Mouse (Mus musculus) left cerebral cortex, postnatal 36 days (tissue): ENCODE measurements at regions not wholly inside any gene's neighbourhood (a gene's known extent, or its start where the extent isn't known, plus 50 kb on each side); places are given as distances from the start of the nearest gene placed in this dataset.

Experiments
- DNase-seq, 2 experiments: peaks; one replicate each; pipeline ENCODE4 v3.0.0; 2021 to 2022; ENCODE audit warnings: low spot score in 2 of 2, mixed read lengths in 1 of 2
- intact Hi-C: fragments of 180-260 bp; cut with DNase I; formaldehyde crosslinking; loops from one replicate; pipeline ENCODE4 v1.15.1; 2025

DNA sequence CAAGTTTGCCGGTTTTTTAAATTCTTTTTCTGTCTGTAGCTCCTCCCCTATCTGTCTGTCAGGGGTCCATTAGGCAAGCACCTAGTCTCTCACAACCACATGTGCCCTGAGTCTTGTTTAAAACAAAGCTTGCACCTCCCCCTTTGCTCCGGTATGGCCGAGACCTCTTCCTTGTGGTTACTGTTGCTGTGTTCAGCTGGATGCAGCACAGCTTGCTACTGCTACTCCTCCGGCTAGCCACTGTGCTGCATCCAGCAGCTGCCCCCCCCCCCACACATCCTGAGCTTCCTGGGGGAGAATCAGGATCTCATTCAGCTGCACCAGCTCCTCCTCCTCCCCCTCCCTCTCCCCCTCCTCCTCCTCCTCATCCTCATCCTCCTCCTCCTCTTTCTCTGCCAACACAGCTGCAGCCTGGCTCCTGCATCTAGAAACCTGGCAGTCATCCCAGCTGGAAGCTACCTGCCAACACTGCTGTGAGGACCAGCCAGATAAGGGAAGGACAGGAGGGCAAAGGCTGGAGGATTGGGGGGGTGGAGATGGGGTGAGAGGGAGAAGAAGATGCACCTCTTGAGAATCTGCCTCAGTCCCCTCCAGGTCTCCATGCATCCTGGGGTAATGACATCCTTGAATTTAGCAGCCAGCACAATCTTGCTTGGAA lies 114.8 kb upstream of the Tmem260 start:
- intact Hi-C loops = loop anchor here (5.0 kb wide), 1 partner anchor 44 kb away; no protein-coding TSS in a partner anchor
- peak; percentile 26 to 43 for DNase-seq

DNA sequence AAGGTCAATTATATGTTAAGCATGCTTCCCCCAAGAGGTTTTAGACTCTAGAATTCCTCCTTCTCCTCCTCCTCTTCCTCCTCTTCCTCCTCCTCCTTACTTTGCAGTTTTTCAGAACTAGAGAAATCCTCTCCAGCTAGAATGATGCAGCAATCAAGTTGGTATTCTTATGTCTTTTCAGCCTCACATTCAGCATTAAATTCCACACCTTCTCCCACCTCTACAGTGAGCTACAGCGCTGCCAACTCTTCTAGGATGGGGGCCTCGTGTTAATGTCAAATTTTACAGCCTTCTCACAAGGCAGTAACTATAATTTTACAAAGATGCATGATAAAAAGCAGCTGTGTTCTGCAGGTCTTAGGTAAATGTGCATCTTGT lies 114.3 kb upstream of the Tmem260 start:
- DNase-seq = peak; percentile 7 to 9
- intact Hi-C loops = loop anchor here (5.0 kb wide), 1 partner anchor 44 kb away; no protein-coding TSS in a partner anchor

DNA sequence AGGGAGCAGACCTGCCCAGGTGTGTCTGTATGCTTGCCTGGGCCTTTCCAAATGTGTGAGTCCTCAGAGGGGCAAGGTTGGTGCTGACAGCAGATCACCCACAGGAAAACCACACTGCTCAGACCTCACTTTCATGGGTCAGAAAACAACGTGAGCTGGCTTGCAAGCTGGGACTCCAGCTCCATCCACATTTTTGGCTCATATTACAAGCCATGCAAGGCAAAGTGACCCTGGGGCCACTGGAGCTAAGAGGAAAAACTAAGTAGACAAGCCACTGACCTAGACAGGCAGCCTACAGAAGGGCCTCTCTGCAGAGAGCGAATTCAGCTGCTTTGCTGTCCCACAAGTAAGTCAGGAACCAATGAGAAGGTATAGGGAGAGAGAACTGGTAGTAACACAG lies 113.7 kb upstream of the Tmem260 start:
- intact Hi-C loops = loop anchor here (5.0 kb wide), 1 partner anchor 45 kb away; no protein-coding TSS in a partner anchor
- no peak for DNase-seq

DNA sequence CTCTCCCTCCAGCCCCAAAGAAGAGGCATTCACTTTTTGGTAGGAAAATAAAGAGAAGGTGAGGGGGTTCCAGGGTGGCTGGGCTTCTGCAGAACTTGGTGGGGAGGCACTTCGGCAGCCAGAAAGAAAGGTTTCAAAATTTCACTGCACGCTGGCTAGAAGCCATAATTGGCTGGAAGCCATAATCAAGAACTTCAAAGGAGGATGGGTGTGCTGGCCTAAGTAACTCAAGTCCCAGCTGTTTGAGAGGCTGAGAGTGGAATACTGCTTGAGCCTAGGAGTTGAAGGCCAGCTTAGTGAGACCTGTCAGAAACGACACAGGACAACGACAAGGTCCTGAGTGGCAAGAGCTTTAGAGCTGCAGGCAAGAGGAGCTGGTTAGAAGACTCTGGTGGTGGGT lies 113.3 kb upstream of the Tmem260 start:
- intact Hi-C loops = loop anchor here (5.0 kb wide), 1 partner anchor 45 kb away; no protein-coding TSS in a partner anchor
- no peak for DNase-seq

DNA sequence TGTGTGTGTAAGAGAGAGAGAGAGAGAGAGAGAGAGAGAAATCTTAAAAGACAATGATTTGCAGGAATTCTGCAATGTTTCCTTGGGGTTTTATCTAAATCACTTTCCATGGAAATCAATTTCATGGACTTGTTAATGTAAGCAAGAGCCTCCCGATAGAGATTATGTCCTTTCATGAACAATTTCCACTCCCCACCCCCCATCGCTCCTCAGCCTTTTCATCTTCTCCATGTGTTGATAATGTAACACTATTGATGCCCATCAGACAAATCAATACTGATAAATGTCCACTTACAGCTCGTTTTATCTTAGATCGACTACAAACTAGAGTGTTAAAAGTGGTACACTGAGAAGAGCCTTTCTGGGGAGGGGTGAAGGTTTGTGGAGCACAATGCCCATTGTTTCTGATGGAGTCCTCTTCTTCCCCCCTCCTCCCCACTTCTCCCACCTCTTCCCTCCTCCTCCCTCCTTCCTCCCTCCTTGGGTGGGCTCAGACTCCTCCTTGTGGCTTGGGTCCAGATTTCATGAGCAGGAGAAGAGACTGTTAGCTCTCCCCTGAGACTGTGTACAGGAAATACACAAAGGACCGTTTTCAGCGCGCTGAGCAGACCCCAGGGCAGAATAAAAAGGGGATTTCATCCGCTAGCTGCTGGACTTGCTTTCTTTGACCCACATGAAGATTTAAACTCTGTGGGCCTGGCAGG lies 111.7 kb upstream of the Tmem260 start:
- intact Hi-C loops = loop anchor here (5.0 kb wide), 1 partner anchor 47 kb away; no protein-coding TSS in a partner anchor
- no peak for DNase-seq

DNA sequence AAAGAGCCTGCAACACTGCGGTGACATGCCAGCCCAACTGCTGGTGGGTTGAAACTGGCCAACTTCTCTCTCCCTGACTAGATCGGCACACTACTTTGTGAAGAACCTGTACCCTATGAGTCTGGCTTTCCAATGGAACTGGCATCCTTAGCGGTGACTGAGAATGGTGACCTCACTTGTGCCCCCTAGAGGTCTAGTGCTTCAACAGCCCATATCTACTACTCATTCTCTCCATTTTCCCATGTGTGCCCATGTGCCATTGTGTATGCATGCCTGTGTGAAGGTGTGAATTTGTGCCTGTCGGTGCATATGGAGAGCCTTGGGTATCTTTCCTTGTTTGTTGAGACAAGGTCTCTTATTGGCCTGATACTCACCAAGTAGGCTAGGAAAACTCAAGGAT lies 106.5 kb upstream of the Tmem260 start:
- intact Hi-C loops = no loop called here
- no peak for DNase-seq

DNA sequence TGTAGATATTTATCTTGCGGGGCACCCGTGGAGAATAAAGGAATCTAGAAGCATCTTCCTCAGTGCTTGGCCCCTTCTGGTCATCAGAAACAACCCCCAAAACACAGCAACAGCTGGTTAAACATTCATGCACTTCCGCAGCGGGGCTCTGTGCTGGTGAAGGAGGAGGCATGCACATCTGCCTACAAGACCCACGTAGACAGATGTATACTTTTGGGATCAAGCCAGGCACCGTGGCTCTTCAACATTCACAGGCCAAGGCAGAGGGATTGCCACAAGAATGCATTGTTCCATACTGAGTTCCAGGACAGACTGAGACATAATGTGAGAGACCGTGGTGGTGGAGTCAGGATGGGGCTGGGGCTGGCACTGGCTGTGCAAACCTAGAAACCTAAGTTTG lies 103.0 kb upstream of the Tmem260 start:
- no peak for DNase-seq
- intact Hi-C loops = no loop called here

DNA sequence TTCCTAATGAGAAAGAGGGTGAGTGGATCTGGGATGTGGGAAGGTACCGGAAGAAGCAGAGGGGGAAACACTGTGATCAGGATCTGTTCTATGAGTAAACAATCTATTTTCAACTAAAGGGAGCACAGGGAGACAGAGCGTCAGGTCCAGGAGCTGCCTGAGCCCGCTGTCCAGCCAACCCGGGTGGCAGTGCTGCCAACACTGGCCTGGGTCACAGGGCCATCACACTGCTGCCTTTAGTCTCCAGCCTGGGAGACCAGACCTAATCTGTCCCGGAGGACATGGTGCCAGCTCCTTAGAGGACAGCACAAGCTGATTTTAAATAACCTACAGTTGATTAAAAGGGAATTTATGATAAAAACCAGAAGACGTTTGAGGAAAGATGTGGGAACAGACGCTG lies 100.0 kb upstream of the Tmem260 start:
- intact Hi-C loops = no loop called here
- DNase-seq = no peak

DNA sequence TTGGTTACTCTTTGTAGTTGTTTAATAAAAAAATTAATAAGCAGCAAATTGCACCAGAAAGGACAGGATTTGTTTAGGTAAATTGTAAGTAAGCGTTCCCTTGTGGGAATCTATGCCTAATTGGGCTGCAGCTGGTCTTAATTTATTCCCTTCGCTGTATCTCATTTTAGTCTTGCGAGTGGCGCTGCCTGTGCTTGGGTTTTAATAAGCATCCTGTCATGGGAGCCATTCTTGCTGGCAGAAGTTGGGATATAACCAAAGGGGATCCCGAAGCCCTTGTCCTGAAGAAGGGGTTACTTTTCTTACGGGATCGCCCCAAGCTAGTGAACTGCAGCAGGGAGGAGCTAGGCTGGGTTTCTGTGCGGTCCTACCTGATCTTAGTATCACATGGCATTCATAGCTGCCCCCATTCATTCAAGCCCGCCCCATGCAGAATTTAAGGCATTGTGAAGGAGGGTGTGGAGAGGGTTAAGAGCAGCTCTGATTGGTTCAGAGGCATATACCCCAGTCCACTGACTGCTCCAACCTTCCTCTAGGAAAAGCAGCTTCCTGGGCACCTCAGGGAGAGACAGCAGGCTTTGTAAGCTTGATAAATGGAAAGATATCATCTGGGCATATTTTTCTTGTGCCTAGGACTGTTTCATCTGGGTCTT lies 96.4 kb upstream of the Tmem260 start:
- intact Hi-C loops = no loop called here
- no peak for DNase-seq

DNA sequence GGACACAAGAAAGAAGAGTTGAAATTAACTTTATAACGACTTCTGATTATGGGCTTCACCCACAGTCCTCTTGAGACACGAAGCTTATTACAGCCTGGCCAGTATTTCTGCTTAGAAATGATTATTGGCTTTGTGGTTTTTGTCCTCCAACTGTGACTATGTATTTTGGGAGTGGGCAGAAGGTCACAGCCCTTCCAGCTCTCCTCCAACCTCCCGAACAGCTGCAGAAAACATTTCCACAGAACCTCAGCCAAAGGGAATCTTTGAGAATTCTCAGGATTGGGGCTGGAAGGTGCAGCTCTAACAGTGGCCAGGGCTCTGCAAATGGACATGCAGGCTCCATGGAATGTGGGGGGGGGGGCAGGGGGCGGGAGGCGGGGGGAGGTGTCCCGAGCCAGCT lies 94.3 kb upstream of the Tmem260 start:
- DNase-seq = no peak
- intact Hi-C loops = no loop called here

DNA sequence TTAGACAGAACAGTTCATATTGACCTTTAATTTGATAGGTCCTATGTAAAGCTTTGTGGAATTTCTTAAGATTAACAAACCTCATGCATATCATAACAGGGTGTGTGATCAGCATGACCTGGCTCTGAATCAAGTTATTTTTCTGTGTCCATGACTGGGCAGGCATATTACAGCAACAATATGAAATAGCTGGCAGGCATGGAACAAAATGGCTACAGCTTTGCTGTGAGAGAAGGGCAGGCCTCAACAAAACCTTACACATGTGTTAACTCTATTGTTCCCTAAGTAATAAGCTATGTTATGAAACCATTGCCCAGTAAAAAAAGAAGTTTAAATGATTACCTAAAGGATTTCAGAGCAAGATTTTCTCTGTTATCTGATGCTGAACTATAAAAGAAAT lies 93.1 kb upstream of the Tmem260 start:
- intact Hi-C loops = no loop called here
- no peak for DNase-seq

DNA sequence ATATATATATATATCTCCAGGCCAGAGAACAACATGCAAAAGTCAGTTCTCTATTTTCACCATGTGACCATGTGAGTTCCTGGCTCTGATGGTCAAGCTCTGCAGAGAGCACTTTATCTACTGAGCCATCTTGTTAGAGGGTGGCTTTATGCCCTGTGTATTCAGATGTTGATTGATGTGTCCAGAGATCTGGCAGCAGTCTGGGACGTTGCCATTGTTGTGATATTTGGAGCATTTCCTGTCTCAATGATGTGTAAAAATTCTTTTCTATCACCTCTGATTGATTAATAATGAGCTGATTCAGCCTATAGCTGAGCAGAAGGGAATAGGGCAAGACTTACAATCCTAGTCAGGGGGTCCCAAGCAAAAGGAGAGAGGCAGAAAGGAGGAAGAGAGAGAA lies 91.7 kb upstream of the Tmem260 start:
- DNase-seq = no peak
- intact Hi-C loops = no loop called here

DNA sequence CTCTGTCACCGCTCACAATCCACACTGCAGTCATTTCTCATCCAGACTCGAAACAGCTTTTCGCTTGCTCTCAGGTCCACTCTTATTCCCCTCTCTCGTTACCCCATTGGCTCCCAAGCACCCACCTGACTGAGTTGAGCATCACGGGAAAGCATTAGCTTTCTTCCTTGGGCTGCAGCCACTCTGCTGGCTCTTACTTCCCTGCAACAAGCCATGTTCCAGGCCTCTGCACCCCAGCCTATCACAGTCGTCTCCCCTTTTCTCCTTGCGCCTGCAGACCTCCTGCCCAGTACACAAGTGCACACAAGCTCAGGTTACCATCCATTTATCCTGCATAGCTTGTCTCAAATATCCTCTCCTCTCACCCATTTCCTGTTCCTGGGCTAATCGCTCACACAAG lies 88.5 kb upstream of the Tmem260 start:
- intact Hi-C loops = loop anchor here (5.0 kb wide), 1 partner anchor 235 kb away; the partner anchor contains the start of gene Peli2
- DNase-seq = no peak

DNA sequence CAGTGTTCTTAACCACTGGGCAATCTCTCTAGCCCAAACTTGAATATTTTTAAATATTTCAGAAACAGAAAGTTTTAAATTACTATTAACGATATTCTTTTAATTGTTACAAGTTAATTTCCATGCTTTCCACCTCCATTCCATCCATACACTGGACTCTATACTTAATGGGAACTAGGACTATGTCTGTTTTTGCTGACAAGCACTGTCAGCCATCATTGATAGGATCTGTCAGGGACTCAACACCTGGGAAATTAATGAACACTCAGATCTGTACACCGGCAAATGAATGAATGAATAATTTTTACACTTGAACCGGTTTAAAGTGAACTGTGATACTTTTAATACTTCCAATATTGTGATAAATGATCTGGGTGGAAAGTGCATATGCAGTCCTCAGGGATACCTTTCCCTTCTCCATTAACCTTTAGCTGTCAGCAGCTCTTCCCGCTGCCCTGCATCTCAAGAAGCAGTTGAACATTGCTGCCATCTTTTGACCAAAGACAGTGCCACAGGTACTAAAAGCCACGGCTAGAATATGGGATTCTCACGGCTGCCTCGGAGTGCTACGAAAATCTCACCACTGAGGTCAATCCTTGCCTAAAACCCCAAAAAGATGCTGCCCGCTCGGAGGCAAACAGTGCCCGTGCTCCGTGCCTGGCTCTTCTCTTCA lies 87.3 kb upstream of the Tmem260 start:
- DNase-seq = peak; percentile 23 to 46
- intact Hi-C loops = loop anchor here (2.0 to 5.0 kb wide), 2 partner anchors 236 to 608 kb away; partner anchors contain the start of gene Peli2

DNA sequence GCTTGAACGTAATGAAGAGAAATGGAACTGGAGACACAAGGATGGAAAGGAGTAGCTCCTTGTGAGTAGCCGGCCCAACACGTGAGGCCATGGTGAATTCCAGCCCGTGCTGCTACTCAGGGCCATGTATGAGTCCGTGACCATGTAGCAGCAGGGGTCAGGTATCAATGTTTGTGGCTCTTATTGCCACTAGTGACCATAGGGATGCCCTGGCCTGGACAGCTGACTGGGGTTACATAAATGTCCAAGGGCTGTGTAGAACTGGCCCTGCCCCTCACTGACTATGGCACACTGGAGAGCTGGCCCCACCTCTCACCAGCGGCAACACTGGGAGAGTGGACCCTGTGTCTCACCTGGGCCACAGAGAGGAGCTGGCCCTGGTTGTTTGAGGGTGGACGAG lies 84.1 kb upstream of the Tmem260 start:
- intact Hi-C loops = no loop called here
- DNase-seq = no peak

DNA sequence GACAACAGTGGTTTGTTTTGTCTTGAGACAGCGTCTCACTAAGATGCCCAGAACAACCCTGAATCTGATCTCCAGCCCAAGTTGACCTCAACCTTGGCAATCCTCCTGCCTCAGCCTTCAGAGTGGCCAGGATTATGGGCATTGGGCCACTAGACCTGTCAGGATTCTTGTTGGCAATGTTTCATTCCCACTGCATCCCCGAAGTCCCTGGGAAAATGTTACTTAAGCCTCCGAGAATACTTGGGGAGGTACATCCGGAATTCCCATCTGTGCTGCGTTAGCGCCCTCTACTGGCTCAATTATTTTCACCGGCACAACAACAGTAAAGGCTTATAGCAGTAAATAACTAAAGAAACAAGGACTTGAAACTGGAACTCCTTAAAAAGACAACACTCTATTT lies 78.9 kb upstream of the Tmem260 start:
- intact Hi-C loops = loop anchor here (5.0 kb wide), 2 partner anchors 750 to 790 kb away; no protein-coding TSS in a partner anchor
- peak; percentile 80 to 81 for DNase-seq

DNA sequence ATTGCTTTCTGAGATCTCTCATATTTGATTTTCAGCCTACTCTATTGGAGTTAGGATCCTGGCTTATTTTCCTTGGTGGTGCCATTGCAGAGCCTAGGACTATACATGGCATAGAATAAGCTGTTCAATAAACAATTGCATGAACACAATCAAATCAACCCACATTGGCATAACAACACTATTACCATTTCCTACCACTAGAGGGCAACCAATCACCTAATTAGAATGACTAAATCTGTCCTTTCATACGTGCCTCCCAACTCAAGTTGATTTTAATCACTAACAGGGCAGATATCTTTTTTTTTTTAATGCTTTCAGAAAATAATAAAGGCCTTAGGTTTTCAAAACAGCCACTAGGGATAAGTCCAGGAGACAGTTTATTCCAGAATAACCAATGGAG lies 75.6 kb upstream of the Tmem260 start:
- intact Hi-C loops = loop anchor here (2.0 to 5.0 kb wide), 4 partner anchors 57 to 620 kb away; partner anchors contain the start of gene Tmem260

DNA sequence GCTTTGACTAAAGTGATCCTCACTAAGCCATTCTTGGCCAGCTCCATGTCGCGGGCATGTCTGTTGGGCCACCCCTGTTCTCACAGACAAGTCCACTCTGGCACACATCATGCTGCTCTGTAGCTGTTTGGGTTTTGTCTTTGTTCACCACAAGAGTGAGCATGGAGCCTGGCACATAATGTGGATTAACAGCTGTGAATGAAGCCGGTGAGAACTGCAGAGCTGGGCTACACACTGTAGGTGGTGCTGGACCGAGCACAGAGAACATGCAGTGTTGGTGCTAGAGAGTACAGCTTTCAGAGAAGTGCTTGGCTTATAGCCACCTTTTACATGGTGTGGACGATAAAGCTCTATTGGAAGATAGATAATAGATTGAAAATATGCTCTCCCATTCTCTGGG lies 74.2 kb upstream of the Tmem260 start:
- intact Hi-C loops = loop anchor here (2.0 to 5.0 kb wide), 4 partner anchors 56 to 619 kb away; partner anchors contain the start of gene Tmem260
- DNase-seq = peak; percentile 46 to 47

More for the DNA sequence above, 75.6 kb upstream of the Tmem260 start:
- no peak for DNase-seq

DNA sequence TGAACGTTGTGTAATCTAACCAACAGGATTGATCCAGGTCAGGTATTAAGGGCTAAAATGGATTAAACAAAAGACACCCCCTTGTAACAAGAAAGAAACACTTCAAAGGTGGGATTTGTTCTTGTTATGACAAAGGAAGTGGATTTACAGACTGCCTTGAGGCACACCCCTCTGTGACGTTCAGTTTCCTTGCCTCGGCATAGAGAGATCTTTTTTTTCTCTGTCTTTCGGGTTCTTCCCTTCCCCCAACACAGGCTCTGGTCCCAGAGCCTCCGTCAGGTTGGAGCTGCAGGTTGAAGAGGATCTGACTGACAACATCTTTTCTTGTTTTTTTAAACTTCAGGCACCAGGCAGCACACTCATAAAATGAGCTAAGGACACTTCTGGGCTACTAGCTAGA lies 69.8 kb upstream of the Tmem260 start:
- intact Hi-C loops = no loop called here

More for the DNA sequence above, 69.8 kb upstream of the Tmem260 start:
- no peak for DNase-seq
